Mouse (Mus musculus) 3134 (cell line): ENCODE measurements around the gene Fhad1.

Experiments used
- DNase-seq: peaks from one replicate; pipeline ENCODE4 v3.0.0-alpha.2; 2011; ENCODE audit warnings: low spot score; ENCODE audit not compliant: insufficient read length; ENCODE audit errors: extremely low read depth

Fhad1 gene

DNA sequence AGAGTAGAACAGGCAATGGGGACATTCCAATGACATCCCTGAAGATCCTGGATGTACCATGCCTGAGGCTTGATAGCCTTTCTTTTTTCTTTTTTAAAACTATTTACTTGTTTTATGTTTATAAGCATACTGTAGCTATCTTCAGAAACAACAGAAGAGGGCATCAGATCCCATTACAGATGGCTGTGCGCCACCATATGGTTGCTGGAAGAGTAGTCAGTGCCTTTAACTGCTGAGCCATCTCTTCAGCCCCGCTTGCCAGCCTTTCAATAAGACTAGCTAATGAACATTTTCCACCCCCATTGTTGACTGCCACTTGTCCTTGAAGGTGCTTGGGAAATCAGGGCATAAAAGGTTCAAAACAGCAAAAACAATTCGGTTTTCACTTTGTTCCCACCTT is 31.2 kb downstream of the Fhad1 start:
- no peak for DNase-seq

DNA sequence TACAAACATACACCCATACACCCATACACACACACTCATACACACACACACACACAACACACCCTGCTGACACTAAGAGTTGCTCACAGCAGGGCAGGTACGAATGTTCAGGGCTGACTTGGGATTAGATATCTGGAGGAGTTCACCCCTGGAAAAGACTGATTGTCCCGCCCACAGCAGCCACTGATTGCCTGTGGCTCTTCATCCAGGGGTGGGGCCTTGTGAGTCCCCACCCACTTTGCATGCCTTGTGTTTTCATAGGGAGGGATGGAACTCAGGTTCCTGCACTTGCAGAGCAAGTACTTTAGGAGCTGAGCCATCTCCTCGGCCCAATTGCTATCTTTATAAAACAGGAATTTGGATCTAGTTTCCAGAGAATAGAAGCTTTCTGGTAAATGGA is 33.4 kb downstream of the Fhad1 start:
- no peak for DNase-seq

DNA sequence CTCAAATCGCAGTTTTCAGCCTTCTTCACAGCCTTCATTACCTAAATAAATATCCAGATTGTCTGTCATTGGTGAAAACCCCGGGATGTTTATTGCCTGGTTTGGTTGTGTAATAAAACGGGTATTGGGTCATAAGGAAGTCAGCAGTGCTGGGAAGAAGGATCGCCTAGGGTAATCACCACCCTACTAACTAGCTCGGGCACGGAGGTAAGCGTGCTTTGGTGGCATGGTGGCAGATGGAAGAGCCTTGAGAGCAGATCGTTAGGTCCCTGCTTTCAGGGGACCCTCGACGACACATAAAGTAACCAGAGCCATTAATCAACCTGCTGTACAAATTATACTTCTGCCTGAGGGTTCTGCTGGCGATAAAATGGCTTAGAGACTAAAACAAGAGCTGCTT is 36.3 kb downstream of the Fhad1 start:
- no peak for DNase-seq

DNA sequence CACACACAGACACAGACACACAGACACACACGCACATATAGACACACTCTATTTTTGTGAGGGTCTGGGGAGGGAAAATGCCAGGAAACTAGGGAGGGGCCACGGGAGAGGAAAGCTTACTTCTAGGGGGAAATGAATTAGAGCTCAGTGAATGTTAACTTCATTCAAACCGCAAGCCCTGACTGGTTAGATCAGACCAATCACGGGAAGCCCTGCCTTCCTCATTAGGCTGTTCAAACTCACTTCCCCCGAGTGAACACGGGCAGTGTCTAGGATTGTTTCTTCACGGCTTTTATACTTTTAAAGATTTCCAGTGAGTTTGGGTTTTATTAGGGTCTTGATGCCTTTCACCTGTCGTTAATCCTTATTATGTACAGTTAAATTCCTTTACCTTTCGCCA is 37.5 kb downstream of the Fhad1 start:
- no peak for DNase-seq

DNA sequence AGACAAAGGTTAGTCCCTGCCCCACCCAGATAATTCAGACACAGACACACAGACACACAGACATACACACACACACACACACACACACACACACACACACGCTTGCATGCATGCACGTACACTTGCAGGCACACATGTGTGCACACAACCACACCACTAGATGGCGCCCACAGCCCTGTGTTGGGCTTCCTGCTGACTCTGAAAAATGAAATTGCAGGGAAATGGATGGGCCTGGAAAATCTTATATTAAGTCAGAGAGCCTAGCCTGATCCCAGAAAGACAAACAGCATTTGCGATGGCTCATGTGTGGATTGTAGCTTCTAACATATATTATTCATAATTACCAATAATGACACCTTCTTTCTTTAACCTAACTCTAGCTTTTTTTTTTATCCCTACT is 38.7 kb downstream of the Fhad1 start:
- no peak for DNase-seq

DNA sequence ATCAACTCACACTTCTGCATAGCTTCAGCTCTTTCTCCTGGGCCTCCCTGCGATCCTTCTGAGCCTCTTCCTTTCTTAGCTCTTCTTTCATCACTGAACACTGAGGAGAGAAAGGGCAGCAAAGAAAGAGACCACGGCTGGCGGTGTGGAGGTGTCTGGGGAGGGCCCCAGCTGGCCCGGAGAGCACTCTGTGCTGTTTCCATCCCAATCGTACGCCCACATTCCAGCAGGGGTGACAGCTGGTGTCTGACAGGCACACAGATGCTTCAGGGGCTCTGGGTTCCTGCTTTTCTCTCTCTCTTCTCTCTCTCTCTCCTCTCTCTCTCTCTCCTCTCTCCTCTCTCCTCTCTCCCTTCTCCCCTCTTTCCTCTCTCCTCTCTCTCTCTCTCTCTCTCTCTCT is 50.3 kb downstream of the Fhad1 start:
- no peak for DNase-seq

DNA sequence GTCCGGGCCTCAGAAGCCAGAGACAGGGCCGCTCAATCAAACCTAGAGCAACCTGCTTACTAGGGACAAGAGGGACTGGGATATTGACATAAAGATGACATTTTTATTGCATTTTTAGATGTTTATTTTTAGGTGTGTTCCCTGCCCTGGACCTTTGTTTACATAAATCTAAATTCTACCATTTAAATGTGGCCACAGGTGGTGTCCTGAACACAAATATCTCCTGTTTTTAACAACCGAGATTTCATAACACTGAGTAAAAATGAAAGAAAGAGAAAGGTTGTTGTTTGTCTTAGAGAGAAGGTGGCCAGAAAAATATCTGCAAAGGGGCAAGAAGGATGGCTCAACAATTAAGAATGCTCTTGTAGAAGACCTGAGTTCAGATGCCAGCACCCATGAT is 51.0 kb downstream of the Fhad1 start:
- DNase-seq, result no peak

DNA sequence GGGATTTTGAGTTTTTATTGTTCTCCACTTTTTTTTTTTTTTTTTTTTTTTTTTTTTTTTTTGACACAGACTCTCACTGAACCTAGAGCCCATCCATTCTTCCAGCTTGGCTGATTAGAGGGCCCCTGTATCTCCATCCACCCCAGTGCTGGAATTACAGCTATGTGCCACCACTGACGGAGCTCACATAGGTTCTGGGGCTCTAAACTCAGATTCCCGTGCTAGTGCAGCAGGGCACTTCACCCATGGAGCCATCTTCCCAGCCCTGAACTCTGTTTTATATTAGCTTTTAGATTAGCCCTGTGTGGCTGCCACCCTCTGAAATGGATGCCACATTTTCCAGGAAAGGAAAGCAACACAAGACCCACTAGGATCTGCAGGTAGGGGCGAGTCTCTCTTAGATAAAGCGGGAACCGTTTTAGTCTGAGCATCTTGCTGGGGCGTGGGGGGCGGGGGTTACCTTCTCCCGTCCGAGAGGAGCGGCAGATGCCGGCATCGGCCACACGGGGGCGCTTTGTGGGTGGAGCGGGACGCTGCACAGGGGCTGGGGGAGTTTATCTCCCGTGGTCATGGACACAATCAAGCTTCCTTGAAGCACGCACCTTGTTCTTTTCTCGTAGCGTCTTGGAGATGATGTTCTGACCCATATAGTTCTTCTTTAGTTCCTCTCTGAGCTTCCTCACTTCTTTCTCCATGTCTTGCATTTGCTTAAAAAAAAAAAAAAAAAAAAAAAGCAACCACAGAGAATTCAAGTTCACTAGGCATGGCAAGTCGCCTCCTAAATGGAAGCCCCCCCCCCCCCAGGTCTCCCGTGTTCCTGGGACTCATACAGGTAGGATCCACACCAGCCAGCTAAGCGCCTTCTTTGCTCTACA is 51.8 kb downstream of the Fhad1 start:
- DNase-seq, result no peak

DNA sequence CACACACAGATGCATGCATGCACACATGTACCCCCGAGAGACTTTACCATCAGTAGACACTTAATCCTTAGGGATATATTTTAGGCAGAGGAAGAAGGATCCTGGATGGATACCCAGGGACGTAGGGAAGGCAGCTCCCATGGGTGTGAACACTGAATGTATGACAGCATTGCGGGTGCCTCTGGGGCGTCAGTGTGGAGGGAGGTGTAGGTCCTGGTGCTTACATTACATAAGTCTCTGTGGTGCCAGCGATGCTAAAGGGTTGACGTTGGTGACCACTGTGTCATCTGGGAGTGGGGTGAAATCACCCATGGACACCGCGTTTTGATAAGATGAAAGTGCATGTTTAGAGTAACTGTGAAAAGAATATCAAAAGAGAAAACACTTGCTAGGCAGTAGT is 54.8 kb downstream of the Fhad1 start:
- no peak for DNase-seq

DNA sequence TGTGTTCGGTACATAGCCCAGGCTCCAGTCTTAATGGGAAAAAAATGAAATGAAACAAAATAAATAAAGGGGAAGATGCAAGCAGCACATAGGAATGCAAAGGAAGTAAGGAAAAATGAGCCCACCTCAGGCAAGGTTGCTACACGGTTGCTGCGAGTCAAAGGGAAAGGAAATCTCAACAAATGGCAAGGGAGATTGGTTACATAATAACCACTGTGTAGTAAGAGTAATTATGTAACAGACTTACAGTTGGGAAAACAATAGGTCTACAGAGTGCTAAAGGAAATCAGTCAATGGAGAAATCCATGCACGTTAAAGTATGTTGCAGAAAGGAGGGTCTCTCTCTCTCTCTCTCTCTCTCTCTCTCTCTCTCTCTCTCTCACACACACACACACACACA is 55.3 kb downstream of the Fhad1 start:
- no peak for DNase-seq

DNA sequence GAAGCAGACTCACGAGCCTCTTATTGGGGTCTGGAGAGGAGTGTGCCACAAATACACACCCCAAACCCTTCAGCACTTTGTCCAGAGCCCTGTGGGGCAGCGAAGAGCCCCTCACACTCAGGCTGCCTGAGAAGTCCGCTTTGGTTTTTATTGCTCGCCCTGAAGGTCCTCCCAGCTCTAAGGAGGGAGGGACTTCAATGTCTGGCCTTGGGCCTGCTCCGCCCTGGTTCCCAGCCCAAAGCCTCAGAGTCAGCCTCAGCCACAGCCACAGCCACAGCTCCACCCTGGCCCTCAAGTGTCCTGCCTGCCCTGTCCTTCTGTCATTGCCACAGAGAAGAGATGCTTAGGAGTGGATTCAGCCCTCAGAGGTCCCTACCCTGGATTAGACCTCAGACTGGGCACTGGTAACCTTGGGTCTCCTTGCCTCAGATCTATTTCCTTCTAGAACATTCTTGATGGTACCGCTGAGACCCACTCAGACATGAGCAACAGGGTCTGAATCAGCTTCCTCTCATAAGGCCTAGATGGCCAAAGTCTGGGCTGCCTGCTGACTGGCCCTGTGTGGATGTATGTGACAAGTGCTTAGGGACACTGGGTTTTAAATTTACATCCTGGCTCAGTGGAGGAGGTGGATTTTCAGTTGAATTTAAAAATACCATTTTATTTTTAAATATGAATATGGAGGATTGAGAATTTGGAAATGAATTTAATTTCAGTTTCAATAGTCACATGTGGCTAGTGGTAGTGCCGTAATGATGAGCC is 56.1 kb downstream of the Fhad1 start:
- peak; percentile 74 for DNase-seq

DNA sequence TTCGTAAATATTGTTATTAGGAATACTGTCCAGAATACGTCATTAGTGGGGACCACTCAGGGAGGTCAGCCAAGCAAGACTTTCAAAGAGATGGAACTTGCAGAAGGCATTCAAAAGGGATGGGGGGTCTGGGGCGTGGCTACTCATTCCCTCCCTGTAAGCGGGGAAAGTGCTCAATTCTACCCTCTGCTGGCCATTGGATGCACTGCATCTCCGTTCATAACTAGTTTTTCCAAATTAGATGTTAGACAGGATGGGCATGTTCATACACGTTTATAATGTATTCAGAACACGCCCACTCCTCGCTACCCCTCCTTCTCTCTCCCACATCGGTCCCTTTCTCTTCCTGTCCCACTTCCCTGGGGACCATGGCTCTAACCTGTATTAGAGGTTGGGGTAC is 56.7 kb downstream of the Fhad1 start:
- DNase-seq, result peak; percentile 55

DNA sequence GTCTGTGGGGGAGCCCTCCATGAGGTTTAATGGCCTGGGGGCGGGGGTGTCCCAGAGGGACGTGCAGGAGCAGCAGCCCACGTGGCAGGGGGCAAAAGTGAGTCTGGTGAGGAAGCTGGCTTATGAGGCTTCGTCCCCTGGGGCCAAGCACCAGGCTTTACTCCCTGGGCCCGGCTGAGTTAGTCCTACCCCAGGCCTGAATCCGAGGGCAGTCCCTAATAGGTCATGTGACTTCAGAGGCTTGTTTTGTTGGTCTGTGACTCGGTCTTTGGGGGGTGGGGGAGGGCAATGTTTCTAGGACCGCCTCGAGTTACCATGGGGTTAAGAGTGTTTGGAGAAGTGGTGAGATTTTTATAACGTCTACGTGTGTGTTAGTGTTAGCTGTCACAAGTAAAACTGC is 57.1 kb downstream of the Fhad1 start:
- no peak for DNase-seq

DNA sequence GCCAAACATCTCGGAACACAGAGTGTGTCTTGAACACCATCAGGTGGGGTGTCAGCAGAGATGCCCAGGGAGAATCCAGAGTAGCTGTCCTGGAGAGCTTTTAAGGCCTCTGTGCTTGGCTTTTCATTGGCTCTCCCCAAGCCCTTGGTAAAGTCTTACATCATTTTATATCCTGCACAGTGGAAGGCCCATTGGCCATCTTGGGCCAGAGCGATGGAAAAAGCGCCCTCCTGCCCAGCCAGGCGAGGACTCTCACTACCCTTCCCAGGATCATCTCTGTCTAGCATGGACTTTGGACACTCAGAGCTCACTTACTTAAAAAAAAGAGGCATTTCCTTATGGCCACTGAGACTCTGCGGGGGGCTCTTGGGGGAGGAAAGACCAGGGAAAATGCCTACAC is 58.0 kb downstream of the Fhad1 start:
- DNase-seq, result no peak

DNA sequence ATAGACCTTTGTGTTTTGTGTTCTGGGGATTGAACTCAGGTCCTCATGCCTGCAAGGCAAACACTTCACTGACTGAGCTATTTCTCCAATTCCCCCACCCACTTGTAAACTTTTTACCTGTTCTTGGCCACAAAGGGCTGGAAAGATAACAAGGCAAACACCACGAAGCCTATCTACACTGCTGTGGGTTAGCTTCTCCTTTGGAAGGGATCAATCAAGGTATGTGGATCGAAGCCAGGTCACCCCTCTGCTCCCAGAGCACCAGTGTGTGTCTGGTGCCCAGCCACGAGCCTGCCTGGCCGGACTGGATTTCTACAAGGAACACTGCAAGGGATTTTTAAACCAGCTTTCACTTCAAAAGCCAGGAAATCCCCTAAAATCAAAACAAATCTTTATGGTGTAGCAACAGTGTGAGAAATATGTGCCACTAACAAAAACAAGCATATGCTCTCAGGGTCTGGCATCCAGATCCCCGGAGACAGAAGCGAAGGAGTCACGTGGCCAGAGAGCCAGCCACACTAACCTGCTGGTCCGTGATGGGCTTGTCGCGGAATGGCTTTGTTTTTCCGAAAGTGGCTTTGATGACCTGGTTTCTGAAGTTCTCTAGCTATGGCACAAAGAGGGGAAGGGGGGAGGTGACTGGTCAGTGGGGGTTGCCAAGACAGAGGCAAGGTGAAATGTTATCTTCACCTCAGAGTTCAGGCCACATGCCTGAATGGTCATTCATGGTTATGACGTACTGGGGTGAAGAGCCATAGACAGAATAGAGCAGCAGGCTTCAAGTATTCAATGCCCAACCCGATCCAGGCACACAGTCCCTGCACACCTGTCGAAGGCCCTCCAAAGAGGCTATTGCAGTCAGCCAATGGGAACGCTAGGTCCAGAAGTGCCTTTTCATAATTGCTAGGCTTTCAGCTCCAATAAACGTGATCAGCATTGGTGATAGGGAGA is 59.8 kb downstream of the Fhad1 start:
- no peak for DNase-seq

DNA sequence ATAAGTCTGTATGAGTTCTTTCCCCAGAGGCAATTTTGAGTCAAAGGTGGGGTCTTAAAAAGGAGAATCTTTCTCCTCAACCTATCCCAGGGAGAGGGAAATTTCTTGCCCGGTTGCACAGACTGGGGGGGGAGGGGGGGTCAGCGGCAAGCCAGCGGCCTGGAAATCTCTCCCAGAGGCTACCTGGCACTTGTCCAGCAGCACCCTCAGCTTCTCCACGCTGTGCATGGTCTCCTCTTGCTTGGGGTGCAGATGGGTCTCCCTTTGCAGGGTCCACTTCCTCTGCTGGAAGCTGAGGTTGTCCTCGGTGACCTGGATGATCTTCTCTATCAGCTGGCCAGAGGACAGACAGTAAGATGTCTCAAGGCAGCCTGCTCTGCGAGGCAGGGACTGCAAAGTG is 61.0 kb downstream of the Fhad1 start:
- DNase-seq, result no peak

DNA sequence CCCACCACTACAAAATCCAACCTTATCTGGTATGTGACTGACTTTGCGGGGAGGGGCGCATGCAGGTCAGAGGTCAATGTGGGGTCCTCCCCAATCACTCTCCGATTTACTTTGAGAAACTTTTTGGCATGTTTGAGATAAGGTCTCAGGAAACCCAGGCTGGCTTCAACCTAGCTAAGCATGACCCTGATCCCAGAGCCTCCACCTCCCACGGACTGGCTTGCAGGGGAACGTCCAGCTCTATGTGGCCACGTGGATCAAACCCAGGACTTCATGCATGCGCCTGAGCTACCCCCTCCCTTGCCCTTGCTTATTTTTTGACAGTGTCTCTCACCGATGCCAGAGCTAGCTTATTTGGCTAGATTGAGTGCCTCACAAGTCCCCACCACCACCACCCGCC is 61.6 kb downstream of the Fhad1 start:
- DNase-seq, result no peak

DNA sequence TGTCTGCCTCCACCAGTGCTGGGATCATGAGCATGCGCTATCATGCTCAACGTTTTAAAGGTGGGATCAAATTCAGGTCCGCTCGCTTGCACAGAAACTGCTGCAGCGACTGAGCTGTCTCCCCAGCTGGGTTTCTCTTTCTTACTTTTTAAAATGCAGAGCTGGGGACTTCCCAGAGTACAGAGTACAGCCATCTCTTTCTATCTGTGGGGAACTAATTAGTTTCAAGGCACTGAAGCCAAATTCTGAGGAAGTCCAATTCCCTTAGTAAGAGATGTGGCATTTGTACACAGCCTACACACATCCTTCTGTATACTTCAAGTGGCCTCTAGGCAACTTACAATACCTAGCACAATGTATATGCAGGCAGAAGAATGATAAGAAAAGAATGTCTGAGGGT is 62.1 kb downstream of the Fhad1 start:
- DNase-seq, result no peak

DNA sequence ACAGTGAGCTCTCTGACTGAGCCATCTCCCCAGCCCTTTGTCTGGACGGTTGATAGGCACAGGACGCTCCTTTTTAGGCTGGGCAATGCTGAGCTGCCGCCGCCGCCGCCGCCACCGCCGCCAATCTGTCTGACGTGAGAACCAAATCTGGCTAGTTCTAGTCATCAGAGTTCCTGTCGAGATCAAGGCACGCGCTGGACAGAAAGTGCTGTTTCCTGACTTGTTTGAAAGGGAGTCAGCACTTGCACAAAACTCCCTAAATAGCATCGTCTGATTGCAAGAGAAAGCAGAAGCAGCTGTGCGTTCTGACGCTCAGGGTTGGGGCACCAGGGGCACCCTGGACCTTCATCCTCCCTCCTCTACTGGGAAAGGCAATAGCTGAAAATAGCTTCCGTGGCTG is 62.8 kb downstream of the Fhad1 start:
- DNase-seq, result no peak

DNA sequence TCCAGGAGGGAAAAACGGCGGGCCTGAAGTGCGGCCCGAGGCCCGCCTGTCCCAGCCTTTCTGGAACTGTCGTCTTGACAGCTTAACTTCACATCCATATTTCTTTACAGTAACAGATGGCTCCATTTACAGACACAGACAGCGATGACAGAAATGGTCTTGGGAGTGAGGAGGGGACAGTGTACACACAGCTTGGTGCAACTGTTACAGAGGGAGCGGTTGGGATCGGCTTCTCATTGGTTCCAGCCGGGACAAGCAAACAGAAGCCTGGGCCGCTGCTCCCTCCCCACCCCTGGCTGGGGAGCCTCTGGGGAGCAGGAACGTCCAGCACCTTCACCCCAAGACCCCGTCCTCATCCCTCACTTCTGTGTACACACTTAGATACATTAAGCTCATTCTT is 65.4 kb downstream of the Fhad1 start:
- no peak for DNase-seq

DNA sequence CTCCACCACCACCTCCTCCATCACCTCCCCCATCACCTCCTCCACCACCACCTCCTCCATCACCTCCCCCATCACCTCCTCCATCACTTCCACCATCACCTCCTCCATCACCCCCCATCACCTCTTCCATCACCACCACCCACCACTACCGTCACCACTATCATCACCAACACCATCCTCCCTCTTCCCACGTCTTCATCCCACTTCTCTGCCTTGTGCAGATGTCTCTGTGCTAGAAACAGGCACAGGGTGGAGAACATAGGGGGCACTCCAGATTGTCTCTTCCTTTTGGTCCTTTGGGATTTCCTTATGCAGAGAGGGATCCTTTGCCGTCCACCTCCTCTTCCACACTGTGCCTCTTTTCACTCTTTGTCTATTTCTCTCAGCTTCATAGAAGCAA is 66.1 kb downstream of the Fhad1 start:
- no peak for DNase-seq
